Comparison of ENCODE assay signal across 8 mouse cellular contexts in genomic region chr4:107349311-107350008, GRCm38 (mm10). TPM values are rescaled to one million over a fixed set of nuclear protein-coding genes. Genes with fewer than 3 reads are reported as not detected.
A peak's percentile ranks its signal among the peaks of the same experiment; 100 is the strongest.
DNase-seq lines count a peak whose midpoint lies in the region; ATAC-seq and TF ChIP-seq lines count a peak whose summit lies in the region.
"Had no signal": no experiment of that assay in that cellular context is flagged by ENCODE, and none has a peak within 500 bp of the region (broad histone marks: within the 10 kb centered on the region; RNA-seq: fewer than 3 reads in every experiment).

No protein-coding gene starts in this region.

- no peaks in the 10 kb centered on the region for H3K9me3 ChIP-seq in hindbrain, embryonic 16.5 days (ENCODE audit: control insufficient read depth, low read length)
- H3K9me3 ChIP-seq in stomach, postnatal 0 days (ENCODE audit: control insufficient read depth, low read length) = no peaks in the 10 kb centered on the region

- H3K4me1 ChIP-seq in hindbrain, embryonic 16.5 days (ENCODE audit: control insufficient read depth, insufficient read depth, low read depth, low read length) = peaks cover 7% of the 10 kb centered on the region
- no peaks in the 10 kb centered on the region for H3K4me1 ChIP-seq in stomach, postnatal 0 days (replicated peaks; ENCODE audit: control insufficient read depth, insufficient read depth)

- no peaks in the 10 kb centered on the region for H3K36me3 ChIP-seq in hindbrain, embryonic 16.5 days (ENCODE audit: control insufficient read depth, insufficient read depth, low read length)
- 0 out of 2 replicates have a peak, but pooled peaks cover 3% of the 10 kb centered on the region for H3K36me3 ChIP-seq in stomach, postnatal 0 days (ENCODE audit: control insufficient read depth, insufficient read depth, low read length)

- TF ChIP-seq CTCF in left cerebral cortex, adult 2 months (IDR thresholded peaks at IDR 0.05) = peak; percentile 73
- TF ChIP-seq CTCF in stomach, postnatal 0 days (IDR thresholded peaks at IDR 0.05; ENCODE audit: low read depth) = peak; percentile 79

- WGBS in hindbrain, embryonic 16.5 days = 75% methylated on average over 8 of the region's 8 CpGs
- 58% methylated on average over 8 of the region's 8 CpGs for WGBS in stomach, postnatal 0 days

- no peak overlapping the region for H3K4me2 ChIP-seq in hindbrain, embryonic 16.5 days (ENCODE audit: low read length)
- no peak overlapping the region for H3K4me2 ChIP-seq in stomach, postnatal 0 days (replicated peaks; ENCODE audit: low read depth)

- H3K27me3 ChIP-seq in hindbrain, embryonic 16.5 days (replicated peaks; ENCODE audit: control insufficient read depth, insufficient read depth, low read length) = no peaks in the 10 kb centered on the region
- no peaks in the 10 kb centered on the region for H3K27me3 ChIP-seq in stomach, postnatal 0 days (ENCODE audit: control insufficient read depth, insufficient read depth, low read length)

- peak; percentile 64; the same call in 1 of the 2 replicates for ATAC-seq in hindbrain, embryonic 16.5 days
- peak; percentile 57 for ATAC-seq in megakaryocyte-erythroid progenitor cell, adult 5-6 weeks (replicated peaks; ENCODE audit: low FRiP score, low TSS enrichment, poor library complexity, severe bottlenecking)
- peak; percentile 51 for ATAC-seq in stomach, postnatal 0 days (ENCODE audit: low FRiP score, low TSS enrichment)

- intact Hi-C loops in left cerebral cortex, adult 2 months (cut with DNase I) = loop anchor here (1.0 to 10.0 kb wide), 5 partner anchors 99 to 735 kb away; partner anchors contain the start of genes Lexm, Tceanc2 and Tmem59

- no peak overlapping the region for H3K4me3 ChIP-seq in hindbrain, embryonic 16.5 days (ENCODE audit: low read length)
- H3K4me3 ChIP-seq in left cerebral cortex, adult 2 months = no peak overlapping the region
- no peak overlapping the region for H3K4me3 ChIP-seq in stomach, postnatal 0 days (ENCODE audit: low read depth, low read length)

- no peak for TF ChIP-seq EP300 in stomach, postnatal 0 days (optimal IDR thresholded peaks at IDR 0.05)

- H3K9ac ChIP-seq in hindbrain, embryonic 16.5 days (ENCODE audit: low read depth, low read length) = no peak overlapping the region
- H3K9ac ChIP-seq in stomach, postnatal 0 days (ENCODE audit: low read length) = no peak overlapping the region

- H3K27ac ChIP-seq in hindbrain, embryonic 16.5 days (ENCODE audit: low read depth, low read length) = no peak overlapping the region
- no peak overlapping the region for H3K27ac ChIP-seq in left cerebral cortex, adult 2 months
- no peak overlapping the region for H3K27ac ChIP-seq in stomach, postnatal 0 days (replicated peaks)

- peak; percentile 26 for DNase-seq in urinary bladder, postnatal 14 days (ENCODE audit: low spot score)
- no peak for DNase-seq in urinary bladder, postnatal 10 days (ENCODE audit: low spot score)
- DNase-seq in cerebellum, adult 9-10 months = peak; percentile 47
- DNase-seq in left cerebral cortex, adult 2 months (ENCODE audit: extremely low spot score in 1 of 2, low spot score in 2 of 2) = peak in 1 of 2 experiments; percentile 34
- peak; percentile 36 for DNase-seq in stomach, postnatal 0 days (ENCODE audit: low spot score)

RNA-seq across cellular contexts. Expression of gene Ndc1, which starts 18.1 kb away (rescaled TPM):
- 18.2 and 21.1 TPM in 2 replicates for polyA plus RNA-seq in hindbrain, embryonic 16.5 days (2015; fragmentation: Nextera tagmentation; extraction: Ambion mirVana)
- 1 to 10 TPM; 9.6 to 10.0 TPM for total RNA-seq in left cerebral cortex, adult 2 months (2021)
- 51.5 and 55.8 TPM in 2 replicates for total RNA-seq in megakaryocyte-erythroid progenitor cell, adult 5-6 weeks (2014; fragmentation: Nextera tagmentation)
- total RNA-seq in megakaryocyte-erythroid progenitor cell, adult 5-6 weeks (2017) = 66.9 and 89.3 TPM in 2 replicates
- polyA plus RNA-seq in stomach, postnatal 0 days (2015; fragmentation: Nextera tagmentation; extraction: Ambion mirVana) = 7.1 and 7.6 TPM in 2 replicates

RNA-seq across cellular contexts. Expression of gene Yipf1, which starts 35.3 kb away (rescaled TPM):
- polyA plus RNA-seq in hindbrain, embryonic 16.5 days (2015; fragmentation: Nextera tagmentation; extraction: Ambion mirVana) = 66.0 and 66.1 TPM in 2 replicates
- total RNA-seq in left cerebral cortex, adult 2 months (2021) = 10 to 100 TPM; 40.3 to 44.4 TPM
- 42.2 and 42.5 TPM in 2 replicates for total RNA-seq in megakaryocyte-erythroid progenitor cell, adult 5-6 weeks (2014; fragmentation: Nextera tagmentation)
- 26.5 and 26.6 TPM in 2 replicates for total RNA-seq in megakaryocyte-erythroid progenitor cell, adult 5-6 weeks (2017)
- polyA plus RNA-seq in stomach, postnatal 0 days (2015; fragmentation: Nextera tagmentation; extraction: Ambion mirVana) = 67.9 and 68.8 TPM in 2 replicates

RNA-seq across cellular contexts. Expression of gene Dio1, which starts 42.5 kb away (rescaled TPM):
- polyA plus RNA-seq in hindbrain, embryonic 16.5 days (2015; fragmentation: Nextera tagmentation; extraction: Ambion mirVana) = not detected in 2 replicates
- not detected for total RNA-seq in left cerebral cortex, adult 2 months (2021)
- not detected in 2 replicates for total RNA-seq in megakaryocyte-erythroid progenitor cell, adult 5-6 weeks (2014; fragmentation: Nextera tagmentation)
- not detected in 2 replicates for total RNA-seq in megakaryocyte-erythroid progenitor cell, adult 5-6 weeks (2017)
- polyA plus RNA-seq in stomach, postnatal 0 days (2015; fragmentation: Nextera tagmentation; extraction: Ambion mirVana) = 0.87 and 0.93 TPM in 2 replicates
- total RNA-seq: gastrocnemius, postnatal 4 days had no signal

Comparison
In these comparisons a context has a peak if more than half of its experiments do, and no peak if none do; other contexts are left out.
1. RNA of gene Ndc1, which starts 18.1 kb away (total RNA-seq): 51.5 to 89.3 TPM in megakaryocyte-erythroid progenitor cell, adult 5-6 weeks; 9.6 to 10.0 TPM in left cerebral cortex, adult 2 months; every median in the first group is over 4 times any median in the second.
2. Peak in every context shown above with its lines, with median percentiles within 50 percentile points of each other: ATAC-seq.